Mouse (Mus musculus) liver, embryonic 14.5 days (tissue): ENCODE results near the gene Pafah1b2. TPM values are rescaled to one million over a fixed set of nuclear protein-coding genes. Genes with fewer than 3 reads are reported as not detected.

Experiments used
- ATAC-seq: fragments of 200-750 bp; cut with Nextera tagmentation; 2 replicates; pipeline ENCODE4 v1.8.0; 2017; ENCODE audit warnings: moderate number of reproducible peaks, mild to moderate bottlenecking, moderate library complexity; ENCODE audit not compliant: insufficient read depth
- DNase-seq, 3 experiments: peaks; one replicate each; pipeline ENCODE4 v3.0.0-alpha.2; 2012 to 2013; ENCODE audit warnings: low read depth in 3 of 3, low spot score in 3 of 3
- H3K27ac ChIP-seq: fragments of 300-500 bp; sonication (generic); 2 replicates; pipeline ENCODE4 v1.5.1; 2014; ENCODE audit warnings: moderate library complexity, mild to moderate bottlenecking, control low read depth, inconsistent platforms
- H3K27me3 ChIP-seq: fragments of 300-500 bp; sonication (generic); 2 replicates; pipeline ENCODE4 v1.6.1; 2014; ENCODE audit warnings: mild to moderate bottlenecking, low read length, moderate library complexity; ENCODE audit not compliant: control insufficient read depth, insufficient read depth
- H3K36me3 ChIP-seq: fragments of 300-500 bp; sonication (generic); replicated peaks from 2 replicates; pipeline ENCODE4 v1.6.1; 2014; ENCODE audit warnings: low read depth; ENCODE audit not compliant: control insufficient read depth, insufficient read depth
- H3K4me1 ChIP-seq, 2 experiments: fragments of 200-500 bp in 1 of 2; fragments of 300-500 bp in 1 of 2; sonication (generic) in 1 of 2; replicated peaks; 2 replicates each; pipeline ENCODE4 v1.6.1; 2012 to 2014; ENCODE audit warnings: antibody characterized with exemption in 1 of 2, inconsistent platforms in 1 of 2, low read length in 1 of 2; ENCODE audit not compliant: control insufficient read depth in 2 of 2, insufficient read depth in 2 of 2
- H3K4me2 ChIP-seq: fragments of 300-500 bp; sonication (generic); 2 replicates; pipeline ENCODE4 v1.6.1; 2014; ENCODE audit warnings: low read depth, mild to moderate bottlenecking, control low read depth, moderate library complexity
- H3K4me3 ChIP-seq, 2 experiments: fragments of 200-500 bp in 1 of 2; fragments of 300-500 bp in 1 of 2; sonication (generic) in 1 of 2; 2 replicates each; pipeline ENCODE4 v1.5.1; 2012 to 2014; ENCODE audit warnings: low read depth in 2 of 2, low read length in 2 of 2, mild to moderate bottlenecking in 2 of 2, control low read depth in 1 of 2, inconsistent platforms in 1 of 2, moderate library complexity in 1 of 2; ENCODE audit not compliant: insufficient read depth in 1 of 2
- H3K9ac ChIP-seq: fragments of 300-500 bp; sonication (generic); replicated peaks from 2 replicates; pipeline ENCODE4 v1.6.1; 2014; ENCODE audit warnings: mild to moderate bottlenecking, control low read depth, moderate library complexity
- H3K9me3 ChIP-seq: fragments of 300-500 bp; sonication (generic); 2 replicates; pipeline ENCODE4 v1.6.1; 2016; ENCODE audit warnings: low read length, mixed read lengths; ENCODE audit not compliant: control insufficient read depth
- CTCF ChIP-seq: IDR thresholded peaks from 2 replicates; pipeline ENCODE4 v1.5.1; 2016; ENCODE audit warnings: antibody characterized with exemption, low read depth, control low read depth
- EP300 ChIP-seq: IDR thresholded peaks from 2 replicates; pipeline ENCODE4 v1.6.1; 2016; ENCODE audit warnings: antibody characterized with exemption, low read depth
- WGBS: fragments of 180-500 bp; shearing (Covaris S2); extraction: QIAGEN DNeasy Blood & Tissue Kit; methylation state at CpG from one replicate; pipeline ENCODE4 v1.1.7; 2014; ENCODE audit not compliant: insufficient replicate concordance; 5-methylcytosine and 5-hydroxymethylcytosine counted together
- polyA plus RNA-seq, 2 experiments: library from polyadenylated mRNA; depleted of rRNA in 1 of 2; stranded (reverse) in 1 of 2; unstranded in 1 of 2; fragments of >200 nt; fragmentation: Nextera tagmentation in 1 of 2; extraction: Ambion mirVana in 1 of 2; gene quantifications; 2 replicates each; pipeline versions ENCODE4 v1.2.1 to v1.2.3; 2012 to 2014

The Pafah1b2 gene
- polyA plus RNA-seq, 2 experiments, result 23.1 to 59.6 TPM

DNA sequence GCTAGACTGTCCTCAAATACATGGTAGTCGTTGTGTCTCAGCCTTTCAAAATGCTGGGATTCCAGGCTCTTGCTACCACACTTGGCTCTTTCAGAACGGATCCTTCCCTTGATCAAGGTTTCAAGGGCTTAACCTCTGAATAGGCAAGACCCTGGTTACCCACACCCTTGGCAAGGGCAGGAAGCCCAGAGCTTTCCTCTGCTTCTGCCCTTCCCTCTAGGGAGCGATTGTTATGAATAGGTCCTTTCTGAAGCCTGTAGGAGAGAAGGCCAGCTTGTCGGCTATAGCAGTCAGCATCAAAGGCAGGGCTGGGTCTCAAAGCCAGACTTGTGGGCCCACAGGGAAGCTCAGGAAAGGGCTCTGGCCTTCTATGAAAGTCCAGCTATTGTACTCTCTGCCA is 53.6 kb downstream of the Pafah1b2 start:
- Histone ChIP-seq H3K4me2 (no peak overlapping the region), H3K9ac (no peak overlapping the region), H3K27me3 (no peaks in the 10 kb centered on the region), H3K9me3 (no peaks in the 10 kb centered on the region), H3K4me3 (no peak overlapping the region), H3K4me1 (peaks cover 3 to 10% of the 10 kb centered on the region in 2 experiments; a peak in 3 of 4 replicates), H3K36me3 (peaks cover 11% of the 10 kb centered on the region), H3K27ac (no peak overlapping the region)
- no peak for DNase-seq
- ATAC-seq, result no peak
- 71% methylated on average over 4 of the region's 4 CpGs for WGBS
- TF ChIP-seq CTCF (no peak), EP300 (no peak)

DNA sequence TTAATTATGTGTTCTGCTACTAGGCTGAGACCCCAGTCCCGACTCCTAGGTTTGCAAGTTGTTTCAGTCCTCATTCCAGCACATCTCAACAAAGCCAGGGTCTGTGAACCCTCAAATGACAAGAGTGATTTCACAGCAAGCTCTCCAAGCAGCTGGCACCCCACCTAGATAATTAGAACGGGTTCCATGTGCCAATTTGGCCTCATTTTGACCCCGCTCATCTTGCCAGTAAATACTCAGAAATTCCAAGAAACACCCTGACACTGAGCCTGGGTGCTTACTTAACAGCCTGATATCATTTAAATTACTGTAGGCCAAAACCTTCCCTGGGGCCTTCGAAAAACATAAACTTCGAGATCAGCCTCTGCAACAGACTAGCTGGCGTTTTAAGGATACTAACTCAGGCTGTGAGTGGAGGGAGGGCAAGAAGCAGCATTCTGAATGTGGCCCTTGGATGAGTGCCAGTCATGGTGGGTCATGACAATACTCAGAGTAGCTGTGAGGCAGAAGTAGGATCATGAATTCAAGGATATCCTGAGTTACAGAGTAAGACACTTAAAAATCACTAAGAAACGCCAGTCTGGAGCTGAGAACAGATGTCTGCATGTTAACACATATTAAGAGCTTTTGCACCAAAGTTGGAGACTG is 54.3 kb downstream of the Pafah1b2 start:
- Histone ChIP-seq H3K4me1 (peaks cover 3 to 16% of the 10 kb centered on the region in 2 experiments; a peak in 3 of 4 replicates), H3K9ac (no peak overlapping the region), H3K9me3 (no peaks in the 10 kb centered on the region), H3K4me3 (no peak overlapping the region), H3K27me3 (no peaks in the 10 kb centered on the region), H3K27ac (no peak overlapping the region), H3K4me2 (no peak overlapping the region), H3K36me3 (peaks cover 4% of the 10 kb centered on the region)
- ATAC-seq, result no peak
- DNase-seq, result no peak
- TF ChIP-seq CTCF (no peak), EP300 (no peak)
- WGBS, result 68% methylated on average over 7 of the region's 7 CpGs

DNA sequence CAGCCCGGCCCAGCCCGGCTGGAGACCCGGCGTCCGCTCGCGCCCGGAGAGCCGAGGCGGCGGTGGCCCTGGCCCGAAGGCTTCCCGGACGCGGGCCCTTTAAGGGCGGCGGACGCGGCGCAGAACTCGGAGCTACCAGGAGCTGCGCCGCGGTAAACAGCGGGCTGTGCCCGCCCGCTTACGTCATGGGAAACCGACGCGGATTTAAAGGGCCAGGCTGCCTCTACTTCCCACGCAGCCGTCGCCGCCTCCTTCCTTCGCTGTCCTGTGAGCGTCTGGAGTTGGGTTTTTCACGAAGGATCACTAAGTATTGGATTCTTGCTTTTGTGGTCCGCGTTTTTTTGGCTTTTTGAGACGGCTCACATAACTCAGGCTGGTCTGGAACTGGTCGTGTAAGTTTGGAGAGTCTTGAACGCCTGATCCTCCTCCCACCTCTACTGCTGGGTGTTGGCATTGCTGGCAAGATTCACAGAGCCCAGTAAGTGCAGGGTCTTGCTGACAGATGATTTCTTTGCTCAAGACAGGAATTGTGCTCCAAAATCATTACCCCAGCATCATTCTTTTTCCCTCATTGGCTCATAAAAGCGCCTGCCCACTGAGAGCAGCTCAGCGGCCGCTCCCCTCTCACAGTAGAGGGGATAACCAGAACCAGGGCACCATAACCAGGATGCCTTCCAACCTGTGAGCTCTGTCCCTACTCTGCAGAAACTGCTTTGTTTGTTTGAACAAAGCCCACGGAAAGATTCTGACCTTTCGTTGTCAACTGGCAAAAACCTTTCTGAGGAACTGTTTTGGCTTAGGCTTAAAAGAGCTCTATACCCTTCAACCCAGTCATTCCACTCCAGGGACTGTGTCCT is 57.2 kb downstream of the Pafah1b2 start, which contains the start of gene Sidt2:
TSS of gene Sidt2 (minus strand) at position 152 of the 857 bp plus-strand sequence.
- WGBS, result 2% methylated on average over 46 of the region's 48 CpGs
- H3K4me1 ChIP-seq, result peaks cover 3 to 16% of the 10 kb centered on the region in 2 experiments; a peak in 3 of 4 replicates
- peak; percentile 94 for ATAC-seq

DNA sequence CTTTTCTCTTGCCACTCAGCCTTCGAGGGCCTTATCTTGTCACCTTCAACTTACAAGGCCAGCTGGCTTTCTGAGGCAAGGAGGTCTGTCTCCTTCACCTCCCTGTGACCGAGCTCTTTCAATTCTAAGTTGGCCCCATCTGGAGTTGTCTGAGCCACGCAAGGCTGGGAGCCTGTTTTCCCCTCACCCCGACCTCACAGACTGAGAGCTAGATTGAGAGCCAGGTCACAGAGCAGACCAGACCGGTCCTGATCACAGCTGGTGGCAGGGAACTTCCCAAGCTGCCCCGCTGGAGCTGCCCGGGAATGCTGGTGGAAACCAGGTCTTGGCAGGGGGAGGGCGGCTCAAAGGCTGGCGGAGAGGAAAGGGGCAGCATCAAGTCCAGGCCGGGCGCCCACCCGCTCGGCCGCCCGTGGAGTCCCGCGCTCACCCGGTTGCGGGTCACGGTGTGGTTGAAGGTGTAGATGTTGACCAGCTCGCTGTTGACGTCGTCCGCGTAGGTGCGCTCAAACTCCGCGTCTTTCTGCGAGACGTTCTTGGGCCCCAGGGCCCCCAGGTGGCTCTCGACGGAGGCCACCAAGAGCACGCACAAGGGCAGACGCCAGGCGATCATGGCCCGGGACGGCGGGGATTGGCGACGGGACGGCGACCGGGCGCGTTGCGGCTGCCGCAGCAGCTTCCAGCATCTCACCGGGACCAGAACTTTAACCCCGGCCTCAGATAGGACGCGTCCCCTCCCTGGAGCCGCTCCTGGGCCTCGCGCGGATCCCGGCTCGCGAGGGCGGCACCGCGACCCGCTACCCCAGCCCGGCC is 58.0 kb downstream of the Pafah1b2 start:
- ATAC-seq (peak; percentile 73), DNase-seq (no peak)
- H3K4me3 ChIP-seq, result peak overlapping the region; percentile 86 to 88
- H3K9me3 ChIP-seq, result no peaks in the 10 kb centered on the region
- TF ChIP-seq EP300, result no peak
- TF ChIP-seq CTCF, result no peak
- peak overlapping the region; percentile 81 for H3K27ac ChIP-seq
- under 1% methylated on average over 61 of the region's 63 CpGs for WGBS
- H3K36me3 ChIP-seq, result peaks cover 23% of the 10 kb centered on the region
- H3K9ac ChIP-seq, result peak overlapping the region; percentile 94
- no peaks in the 10 kb centered on the region for H3K27me3 ChIP-seq
- peaks cover 3 to 16% of the 10 kb centered on the region in 2 experiments; a peak in 3 of 4 replicates for H3K4me1 ChIP-seq
- H3K4me2 ChIP-seq, result peak overlapping the region; percentile 93

More for the DNA sequence above, 57.2 kb downstream of the Pafah1b2 start, which contains the start of gene Sidt2:
- H3K36me3 ChIP-seq, result peaks cover 16% of the 10 kb centered on the region; the same call in 1 of the 2 replicates
- peak within 1 kb of the TSS; percentile 94 for H3K9ac ChIP-seq
- no peaks in the 10 kb centered on the region for H3K9me3 ChIP-seq
- H3K4me3 ChIP-seq, result peak within 1 kb of the TSS; percentile 86 to 88
- TF ChIP-seq CTCF, result no peak
- no peak for TF ChIP-seq EP300
- H3K27me3 ChIP-seq, result no peaks in the 10 kb centered on the region
- peak within 1 kb of the TSS; percentile 81 for H3K27ac ChIP-seq
- H3K4me2 ChIP-seq, result peak within 1 kb of the TSS; percentile 93
- DNase-seq, result peak; percentile 67 to 75 (median 73)
